Mouse (Mus musculus) T-helper 17 cell (primary cell): Measurements from ENCODE around the gene Ptch1.

Experiments
- in situ Hi-C, 2 experiments: fragments of 300-600 bp; cut with MboI, MseI; formaldehyde crosslinking; loops; 1 replicate in 1 of 2; 2 replicates in 1 of 2; pipeline ENCODE4 v1.15.1; 2025; ENCODE audit warnings: high pct_unique_total_duplicates in 2 of 2

Ptch1 gene

DNA sequence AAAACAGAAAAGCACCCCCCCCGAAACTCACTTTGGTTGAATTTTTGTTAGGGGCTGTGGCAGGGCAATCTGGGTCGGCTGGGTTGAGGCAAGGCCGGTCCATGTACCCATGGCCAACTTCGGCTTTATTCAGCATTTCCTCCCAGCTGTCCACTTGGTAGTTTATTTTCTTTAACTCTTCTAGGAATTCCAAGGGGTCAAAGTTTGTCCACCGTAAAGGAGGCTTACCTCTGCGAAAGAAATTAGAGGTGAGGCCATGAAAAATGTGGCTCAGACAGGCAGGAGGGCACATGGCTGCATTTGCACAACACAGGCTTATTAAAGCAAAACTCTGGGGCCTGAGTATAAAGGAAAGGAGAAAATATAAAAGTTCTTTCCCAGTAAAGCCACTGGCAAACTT lies 29.9 kb downstream of the Ptch1 start:
- in situ Hi-C loops, result no loop called here

DNA sequence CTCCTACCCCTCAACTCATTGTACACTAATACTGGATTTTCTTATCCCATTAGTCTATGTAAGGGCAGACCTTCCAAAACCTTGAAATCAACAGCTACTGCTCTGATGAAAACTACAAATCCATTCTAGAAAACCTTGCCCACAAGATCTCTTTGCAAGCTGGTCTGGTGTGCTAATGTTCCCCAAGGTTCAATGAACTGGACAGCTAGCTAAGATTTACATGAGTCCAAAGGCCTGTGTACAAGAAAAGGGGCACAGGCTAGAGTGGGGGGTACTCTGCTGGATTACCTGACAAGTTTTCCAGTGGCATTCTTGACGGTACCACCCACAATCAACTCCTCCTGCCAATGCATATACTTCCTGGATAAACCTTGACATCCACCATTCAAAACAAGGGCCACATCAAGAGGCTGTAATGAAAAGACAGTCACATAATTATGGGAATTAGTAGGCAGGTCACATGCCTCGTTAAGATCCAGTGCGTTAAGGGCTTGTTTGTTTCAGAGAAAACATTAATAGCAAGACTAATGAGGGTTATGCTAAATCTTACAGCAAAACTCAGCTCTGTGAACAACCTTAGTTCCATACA lies 30.5 kb downstream of the Ptch1 start:
- in situ Hi-C loops, result no loop called here

DNA sequence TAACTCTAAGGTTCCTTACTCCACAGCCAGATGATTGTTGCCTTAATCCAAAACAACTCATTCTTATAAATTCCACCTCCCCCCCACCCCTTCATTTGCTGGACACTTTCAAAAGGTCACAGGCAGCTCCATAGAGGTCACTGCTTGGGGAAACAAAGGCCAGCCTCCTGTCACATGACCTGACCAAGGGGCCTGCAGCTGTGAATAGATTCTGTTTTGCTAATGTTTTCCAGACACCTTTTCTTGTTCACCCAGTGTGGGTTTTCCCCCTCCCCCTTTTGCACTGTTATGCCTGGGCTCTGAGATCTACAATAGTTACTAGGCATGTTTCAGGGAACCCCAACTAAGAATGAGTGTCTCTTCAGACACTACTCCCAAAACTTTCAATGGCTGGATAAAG lies 31.9 kb downstream of the Ptch1 start:
- in situ Hi-C loops, result no loop called here

DNA sequence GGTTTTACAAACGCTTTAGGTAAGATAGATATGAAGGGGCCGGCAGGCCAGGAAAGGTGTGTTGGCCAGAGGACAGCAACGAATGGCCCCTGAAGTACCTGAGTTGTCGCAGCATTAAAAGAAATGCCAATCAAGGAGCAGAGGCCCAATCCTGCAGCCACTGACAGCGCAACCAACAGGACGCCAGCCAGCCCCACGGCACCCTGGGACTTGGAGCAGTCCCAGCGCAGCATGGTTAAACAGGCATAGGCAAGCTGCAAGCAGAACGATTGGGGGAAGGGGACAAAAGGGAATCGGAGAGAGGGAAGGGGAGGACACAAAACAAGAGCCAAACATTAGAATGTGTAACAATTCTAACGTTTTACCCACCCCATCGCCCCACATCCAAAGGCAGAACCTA lies 32.8 kb downstream of the Ptch1 start:
- in situ Hi-C loops, result no loop called here

DNA sequence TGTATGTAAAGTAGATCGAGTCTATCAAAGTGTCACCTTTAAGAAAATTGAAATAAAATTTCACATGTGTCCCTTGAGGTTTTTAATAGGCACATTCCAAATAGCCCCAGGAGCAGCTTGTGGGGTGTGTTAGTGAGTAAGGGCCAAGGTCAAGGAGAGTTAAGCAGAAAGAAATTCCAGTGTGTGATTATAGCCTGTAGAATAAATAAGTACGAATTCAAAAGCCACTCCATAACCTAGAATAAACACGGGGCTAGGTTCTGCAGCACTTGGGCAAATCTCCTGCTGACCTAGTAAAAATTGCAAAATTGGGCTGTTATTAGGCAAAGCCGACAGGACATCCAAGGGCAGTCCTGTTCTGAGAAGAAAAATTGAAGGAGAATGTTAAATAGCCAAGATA lies 38.4 kb downstream of the Ptch1 start:
- in situ Hi-C loops, result no loop called here

DNA sequence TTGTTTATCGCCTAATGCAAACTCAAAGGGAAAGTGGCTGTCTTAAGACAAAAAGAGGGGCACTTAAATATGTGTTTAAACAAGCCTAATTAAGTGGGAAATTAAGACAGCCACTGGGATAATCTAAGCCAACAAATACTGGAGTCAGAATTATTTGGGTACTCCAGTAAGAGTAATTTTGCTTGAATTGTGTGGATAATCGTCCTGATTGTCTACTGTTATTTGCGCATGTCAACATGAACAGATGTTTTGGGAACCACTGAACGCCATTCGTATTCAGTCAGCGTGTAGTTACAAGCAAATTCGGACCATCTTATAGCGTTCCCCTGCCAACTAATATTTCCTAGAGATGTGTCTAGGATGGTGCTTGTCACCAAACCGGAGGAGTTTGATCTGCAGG lies 42.5 kb downstream of the Ptch1 start:
- in situ Hi-C loops, result no loop called here

DNA sequence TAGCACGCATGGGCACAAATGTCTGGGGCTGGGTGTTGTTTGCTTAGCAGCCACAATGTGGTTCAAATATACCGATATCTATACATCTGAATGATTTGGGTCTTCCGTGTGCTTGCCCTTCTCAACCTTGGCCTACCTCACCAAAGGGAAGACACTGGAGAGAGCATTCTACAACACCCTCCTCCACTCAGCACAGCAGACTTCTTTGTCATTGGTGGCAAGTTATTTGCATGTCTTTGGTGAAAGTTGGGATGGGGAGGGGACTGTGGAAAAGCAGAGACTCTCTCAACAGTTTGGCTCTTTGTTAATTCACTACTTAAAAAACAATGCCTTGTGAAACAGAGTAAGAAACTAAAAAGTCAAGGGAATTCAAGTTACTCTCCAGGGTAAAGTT lies 43.0 kb downstream of the Ptch1 start:
- in situ Hi-C loops, result no loop called here

DNA sequence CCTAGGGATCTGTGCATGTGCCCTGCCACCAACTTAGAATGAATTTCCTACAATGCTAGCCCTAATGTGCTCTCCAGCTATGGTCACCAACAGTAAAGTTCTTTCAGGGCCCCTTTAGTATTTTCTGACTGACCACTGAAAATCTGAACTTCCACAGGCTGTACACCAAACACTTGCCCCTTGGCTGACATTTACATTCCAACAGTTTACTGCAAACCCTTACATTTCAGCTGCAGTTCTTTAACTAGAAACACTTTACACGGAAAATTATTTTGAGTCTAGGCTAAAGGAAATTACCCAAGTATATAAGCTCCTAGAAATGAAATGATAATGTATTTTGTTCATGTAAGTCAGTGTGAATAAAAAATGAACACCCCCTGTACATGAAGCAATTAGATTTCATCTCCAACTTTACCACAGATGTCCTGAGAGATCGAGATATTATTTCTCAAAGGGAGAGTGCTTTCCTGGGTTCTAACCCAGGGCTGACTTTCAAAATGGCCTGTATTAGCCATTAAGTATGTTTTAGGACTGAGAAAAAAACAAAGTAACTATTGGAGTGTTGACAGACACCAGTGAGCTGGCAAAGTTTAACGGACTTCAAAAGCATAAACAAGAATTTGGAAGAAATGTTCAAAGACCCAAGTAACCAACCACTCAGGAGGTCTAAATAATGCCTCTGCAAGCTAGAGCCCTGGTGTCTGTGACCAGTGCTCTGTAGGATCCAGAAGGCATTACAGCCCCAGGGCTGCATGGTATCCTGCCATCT lies 43.6 kb downstream of the Ptch1 start:
- in situ Hi-C loops, result no loop called here

DNA sequence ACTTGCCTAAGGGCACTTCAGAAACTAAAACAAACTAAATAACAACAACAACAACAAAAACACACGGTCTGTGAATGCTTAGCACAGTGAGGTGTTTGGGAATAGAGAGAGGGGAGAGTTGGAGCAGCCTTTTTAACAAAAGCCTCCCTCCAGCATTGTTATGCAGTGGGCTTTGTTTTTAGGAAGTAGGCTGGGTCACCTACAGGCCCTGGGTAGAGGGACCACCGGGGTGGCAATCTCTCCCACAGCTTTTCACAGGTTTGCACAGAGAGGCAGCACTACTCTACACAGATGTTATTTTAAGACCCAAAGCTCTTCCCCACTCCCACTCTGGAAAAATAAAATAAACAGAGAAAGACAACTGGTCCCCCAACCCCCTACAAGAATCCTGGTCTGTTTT lies 44.5 kb downstream of the Ptch1 start:
- in situ Hi-C loops, result no loop called here

DNA sequence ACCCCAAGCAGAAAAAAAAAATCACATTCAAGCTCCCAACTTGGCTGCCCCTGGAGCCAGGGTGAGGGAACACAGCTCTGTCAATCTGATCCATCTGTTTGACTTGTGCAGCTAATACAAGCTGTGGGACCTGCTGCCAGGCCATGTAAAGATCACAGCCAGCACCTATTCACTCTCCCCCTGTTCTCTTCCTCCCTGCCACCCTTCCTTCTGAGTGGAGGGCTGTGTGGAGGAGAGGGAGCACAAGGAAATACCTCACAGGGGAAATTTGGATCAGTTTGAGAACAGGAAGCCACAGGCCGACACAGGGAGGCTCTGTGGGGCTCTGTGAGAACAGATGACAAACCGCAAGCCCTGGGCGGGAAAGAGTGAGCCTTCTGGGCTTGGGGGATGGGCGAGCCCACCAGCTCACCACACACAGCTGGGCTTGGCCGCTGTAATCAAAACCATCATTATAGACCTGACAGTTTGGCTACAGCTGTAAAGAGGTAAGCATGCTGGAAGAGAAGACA lies 45.2 kb downstream of the Ptch1 start:
- in situ Hi-C loops, result no loop called here

DNA sequence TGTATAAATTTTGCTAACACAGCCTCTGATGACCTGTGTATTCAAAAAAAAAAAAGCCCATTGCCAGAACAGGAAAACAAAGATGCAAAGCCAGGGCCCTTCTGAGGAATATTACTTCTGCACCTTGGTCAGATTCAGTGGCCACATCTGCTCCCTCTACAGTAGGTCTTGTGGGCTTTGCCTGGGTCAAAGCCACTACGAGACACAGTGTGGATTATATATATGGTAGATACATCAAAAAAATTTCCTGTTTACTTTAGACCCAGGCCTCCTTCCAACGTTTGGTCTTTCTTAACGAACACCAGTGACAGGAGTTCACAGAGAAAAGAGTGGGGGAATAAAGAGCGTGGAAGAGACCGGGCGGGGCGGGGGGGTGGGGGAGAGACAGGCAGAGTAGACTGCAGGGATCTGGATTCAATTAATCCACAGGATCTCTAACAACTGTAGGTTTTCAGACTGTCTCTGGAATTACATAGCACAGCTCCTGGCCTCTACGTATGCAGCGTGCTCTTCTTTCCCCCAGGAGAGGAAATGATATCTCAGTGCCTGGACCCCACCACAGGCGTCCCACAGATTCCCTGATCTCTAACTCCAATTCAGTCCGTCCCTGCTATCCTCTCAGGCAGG lies 47.7 kb downstream of the Ptch1 start:
- in situ Hi-C loops, result no loop called here

DNA sequence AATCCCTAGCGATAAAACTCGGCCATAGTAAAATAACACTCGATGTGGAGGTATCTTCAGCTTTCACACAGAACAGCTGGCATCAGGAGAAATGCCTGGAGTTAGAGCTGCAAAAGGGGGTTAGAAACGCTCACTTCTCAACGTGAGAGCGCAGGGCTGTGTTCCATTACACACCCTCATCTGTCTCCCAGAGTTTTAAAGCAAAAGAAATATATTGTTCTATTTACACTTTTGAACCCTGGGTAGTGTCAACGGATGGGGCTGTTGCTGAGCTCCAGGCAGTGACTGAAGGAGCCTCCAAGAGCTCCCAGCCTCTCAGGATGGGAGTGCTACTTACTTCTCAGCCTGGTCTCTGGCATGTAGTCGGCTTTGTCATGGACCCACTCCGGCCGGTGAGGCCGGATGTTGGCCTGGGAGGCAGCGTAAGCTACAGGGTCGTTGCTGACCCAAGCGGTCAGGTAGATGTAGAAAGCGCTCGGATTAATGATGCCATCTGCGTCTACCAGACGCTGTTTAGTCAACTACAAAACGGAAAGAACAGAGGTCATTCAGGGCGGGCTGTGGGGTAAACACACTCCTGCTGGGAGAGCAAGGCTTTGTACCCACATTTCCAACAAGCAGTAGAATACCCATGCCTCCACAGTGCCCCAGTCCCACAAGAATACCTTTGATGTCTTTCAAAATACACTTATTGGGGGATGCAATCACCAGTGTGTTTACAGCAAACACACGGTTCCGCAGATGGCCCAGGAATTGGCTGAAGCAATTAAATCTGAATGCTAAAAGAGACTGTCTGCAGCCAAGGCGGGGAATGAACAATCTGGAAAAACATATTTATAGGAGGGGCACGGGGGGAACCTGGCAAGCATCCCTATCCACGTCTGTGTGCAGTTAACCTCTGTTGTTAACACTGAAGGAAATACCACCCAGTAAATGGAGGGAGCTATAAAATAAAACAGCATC lies 48.5 kb downstream of the Ptch1 start:
- in situ Hi-C loops, result no loop called here

DNA sequence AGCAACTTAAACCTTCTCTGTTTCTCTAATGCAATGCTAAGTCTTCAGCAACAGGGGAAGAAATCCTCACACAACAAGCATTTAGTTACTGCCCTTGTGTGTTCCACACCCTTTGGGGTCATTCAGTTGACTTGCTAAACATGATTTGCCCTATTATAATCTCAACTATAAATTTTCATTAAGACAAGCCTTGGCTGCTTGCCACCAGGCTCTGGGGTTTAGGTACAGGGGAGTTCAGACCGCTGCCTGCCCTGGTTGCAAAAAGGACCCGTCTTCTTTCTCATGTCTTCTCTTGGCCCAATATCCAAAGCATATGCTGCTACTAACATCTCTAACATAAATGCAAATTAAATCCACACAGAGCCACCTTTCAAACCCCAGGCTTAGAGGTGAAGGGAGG lies 49.3 kb downstream of the Ptch1 start:
- in situ Hi-C loops, result no loop called here

DNA sequence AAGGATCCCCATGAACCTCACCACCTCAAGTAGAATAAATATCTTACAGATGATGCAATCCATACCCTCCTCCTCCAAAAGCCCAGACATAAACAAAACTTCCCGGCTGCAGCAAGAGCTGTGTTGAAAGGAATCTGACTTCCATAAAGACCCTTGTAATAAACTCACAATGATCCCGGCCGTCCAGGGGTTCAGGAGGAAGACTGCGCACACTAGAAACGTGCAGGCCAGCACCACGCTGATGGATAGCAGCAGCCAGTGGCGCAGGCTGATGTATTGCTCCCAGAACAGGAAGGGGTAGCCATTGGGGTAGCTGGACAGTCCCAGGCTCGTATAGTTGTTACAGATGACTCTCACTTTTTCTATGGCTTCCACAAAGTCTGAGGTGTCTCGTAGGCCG lies 50.6 kb downstream of the Ptch1 start:
- in situ Hi-C loops, result no loop called here

DNA sequence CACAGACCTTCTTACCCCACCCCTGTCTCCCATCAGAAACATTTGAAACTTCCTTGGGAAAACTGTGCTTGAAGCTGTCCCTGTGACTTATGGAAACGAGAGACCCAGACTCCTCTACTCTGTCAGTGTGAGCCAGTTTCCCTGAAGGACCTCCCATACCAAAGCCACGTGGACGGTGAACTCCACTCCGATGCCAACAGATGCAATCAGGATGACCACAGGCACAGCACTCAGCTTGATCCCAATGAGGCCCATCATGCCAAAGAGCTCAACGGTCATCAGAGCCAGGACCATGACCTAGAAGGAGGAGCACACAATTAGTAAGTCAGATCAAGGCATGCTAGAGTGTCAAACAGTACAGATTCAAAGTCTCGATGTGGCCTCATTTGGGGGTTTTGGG lies 53.3 kb downstream of the Ptch1 start:
- in situ Hi-C loops, result no loop called here

DNA sequence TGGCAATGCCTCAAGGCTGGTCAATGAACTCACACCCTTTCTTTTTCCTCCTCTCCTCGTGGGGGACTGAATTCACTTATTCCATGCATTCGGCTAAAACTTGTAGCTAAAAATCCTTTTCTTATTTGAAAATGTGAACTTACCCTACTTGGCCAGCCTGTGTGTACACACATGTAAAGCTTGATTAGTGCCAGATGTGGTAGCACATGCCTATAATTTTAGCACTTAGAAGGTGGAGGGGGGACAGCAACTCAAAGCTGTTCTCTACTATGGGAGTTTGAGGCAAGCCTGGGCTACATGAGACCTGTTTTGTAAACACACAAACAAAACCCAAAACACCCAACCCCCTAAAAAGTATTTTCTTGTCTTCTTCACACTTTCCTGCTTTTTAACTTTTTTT lies 56.9 kb downstream of the Ptch1 start:
- in situ Hi-C loops, result no loop called here

DNA sequence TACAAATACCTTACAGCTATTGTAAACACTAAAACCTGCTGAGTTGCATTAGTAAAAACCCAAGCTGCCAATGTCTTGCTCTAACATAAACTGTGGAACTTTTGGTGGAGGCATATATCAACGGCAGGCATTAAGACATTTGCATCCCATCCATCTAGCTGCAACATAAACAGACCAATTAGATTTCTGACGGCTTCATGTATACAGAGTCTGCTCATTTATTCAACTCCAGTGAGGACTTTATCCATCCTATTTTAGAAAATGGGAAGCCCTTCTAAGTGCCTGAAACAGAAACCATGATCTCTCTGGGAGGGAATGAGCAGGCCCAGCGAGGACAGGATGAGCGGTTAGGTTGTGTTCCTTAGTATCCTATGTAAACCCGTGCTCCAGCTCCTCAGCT lies 57.9 kb downstream of the Ptch1 start:
- in situ Hi-C loops, result no loop called here

DNA sequence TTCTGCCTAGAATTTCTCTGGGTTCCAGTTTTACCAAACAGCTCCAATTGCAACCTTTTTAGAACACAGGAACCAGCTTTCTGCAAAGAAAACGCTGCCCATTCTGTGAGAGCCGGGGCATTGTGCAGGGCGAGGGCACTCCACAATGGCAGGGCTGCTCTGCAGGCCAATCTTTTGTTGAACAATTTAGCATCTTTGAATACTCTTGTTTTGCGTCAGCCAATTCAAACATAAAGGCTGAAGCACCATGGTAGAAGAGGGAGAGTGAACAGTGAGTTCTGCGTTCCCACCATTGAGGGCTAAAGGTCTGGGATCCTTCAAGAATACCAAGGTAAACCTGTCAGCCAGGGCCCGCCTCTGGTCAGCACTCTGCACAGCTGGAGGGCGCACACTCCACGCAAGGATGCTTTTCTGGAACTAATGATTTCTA lies 58.5 kb downstream of the Ptch1 start:
- in situ Hi-C loops, result no loop called here

DNA sequence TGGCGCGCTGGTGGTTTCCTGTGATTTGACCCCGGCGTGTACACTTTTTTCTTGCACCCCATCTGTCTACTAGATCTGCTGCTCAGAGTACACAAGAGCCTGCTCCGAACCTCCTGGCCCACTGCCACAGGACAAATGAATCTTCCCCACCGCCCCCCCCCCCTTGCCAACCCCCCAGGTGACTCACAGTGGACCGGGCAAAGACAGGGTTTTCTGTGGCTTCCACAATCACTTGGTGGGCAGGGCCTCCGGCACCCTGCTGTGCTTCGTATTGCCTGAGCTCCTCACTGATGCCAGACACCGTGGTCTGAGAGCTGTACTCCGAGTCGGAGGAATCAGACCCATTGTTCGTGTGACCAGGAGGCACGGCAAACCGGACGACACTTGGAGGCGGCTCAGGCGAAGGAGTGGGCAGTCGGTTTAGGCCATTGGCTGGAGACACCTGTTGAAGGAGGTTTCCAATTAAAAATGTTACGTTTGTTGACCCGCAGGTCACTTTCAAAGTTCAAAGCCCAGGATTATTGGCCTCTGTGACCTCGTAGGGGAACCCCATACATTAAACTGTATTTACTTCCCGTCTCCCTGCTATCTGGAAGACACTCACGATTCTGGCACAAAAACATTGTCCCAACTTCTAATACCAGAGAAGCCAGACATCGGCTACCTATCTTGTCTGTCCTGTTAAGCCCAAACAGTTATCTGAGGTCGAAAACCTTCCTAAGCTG lies 59.9 kb downstream of the Ptch1 start:
- in situ Hi-C loops, result no loop called here

DNA sequence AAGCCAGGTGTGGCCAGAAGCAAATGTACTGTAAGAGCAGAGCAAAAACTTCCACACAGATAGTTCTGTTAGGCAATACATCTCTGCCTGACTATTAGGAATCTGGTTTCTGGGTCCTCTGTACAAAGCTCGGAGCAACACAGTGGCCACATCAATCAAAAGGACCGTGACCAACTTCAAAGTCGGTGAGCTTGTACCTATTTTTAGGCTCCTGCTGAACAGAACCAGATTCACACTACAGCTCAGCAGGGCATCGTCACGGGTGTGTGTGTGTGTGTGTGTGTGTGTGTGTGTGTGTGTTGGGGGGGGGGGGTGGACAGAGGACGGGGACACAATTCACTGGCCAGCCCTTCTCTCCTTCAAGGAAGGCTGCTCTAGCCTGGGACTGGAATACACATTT lies 61.0 kb downstream of the Ptch1 start:
- in situ Hi-C loops, result no loop called here

DNA sequence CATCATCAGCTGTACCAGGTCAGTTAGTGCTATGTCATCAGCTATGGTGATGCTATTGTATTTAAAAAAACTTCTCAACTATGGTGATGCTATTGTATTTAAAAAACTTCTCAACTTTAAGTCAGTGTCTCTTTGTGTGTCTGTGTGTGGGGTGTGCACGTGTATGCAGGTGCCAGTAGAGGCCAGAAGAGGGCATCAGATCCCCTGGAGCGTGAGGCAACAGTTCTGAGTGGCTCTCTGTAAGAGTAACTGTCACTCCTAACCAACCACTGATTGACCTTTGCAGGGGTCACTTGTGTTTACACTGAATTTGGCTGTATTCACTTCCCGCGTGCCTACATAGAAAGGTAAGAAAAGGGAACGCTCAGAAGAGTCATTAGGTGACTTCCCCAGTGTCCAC lies 65.6 kb downstream of the Ptch1 start:
- in situ Hi-C loops, result no loop called here
